16 mouse cellular contexts compared by ENCODE assay signal in genomic region chr1:162458711-162459110, GRCm38 (mm10). TPM values are rescaled to one million over a fixed set of nuclear protein-coding genes. Genes with fewer than 3 reads are reported as not detected.
"Had no signal": no experiment of that assay in that cellular context is flagged by ENCODE, and none has a peak within 500 bp of the region (broad histone marks: within the 10 kb centered on the region; RNA-seq: fewer than 3 reads in every experiment).

No protein-coding gene starts in this region.

- H3K4me1 ChIP-seq: limb, embryonic 12.5 days; liver, embryonic 13.5 days; lung, embryonic 15.5 days; megakaryocyte, embryonic 14.5 days; midbrain, embryonic 15.5 days had no signal

- H3K27ac ChIP-seq: limb, embryonic 12.5 days; liver, embryonic 13.5 days; lung, embryonic 15.5 days; macrophage; midbrain, embryonic 15.5 days; neural tube, embryonic 12.5 days; stomach, postnatal 0 days had no signal

- H3K4me3 ChIP-seq: limb, embryonic 12.5 days; liver, embryonic 13.5 days; lung, embryonic 15.5 days; megakaryocyte, embryonic 14.5 days; midbrain, embryonic 15.5 days; neural tube, embryonic 12.5 days had no signal

- H3K4me2 ChIP-seq: limb, embryonic 12.5 days; liver, embryonic 13.5 days; lung, embryonic 15.5 days; midbrain, embryonic 11.5 days; midbrain, embryonic 15.5 days; neural tube, embryonic 12.5 days had no signal

- H3K36me3 ChIP-seq: limb, embryonic 12.5 days; liver, embryonic 13.5 days; lung, embryonic 15.5 days; midbrain, embryonic 15.5 days; neural tube, embryonic 12.5 days had no signal

- DNase-seq: kidney, postnatal 36 days; layer of hippocampus, adult 9-11 months; liver; liver, embryonic 13.5 days; liver, postnatal 0 days; lung, postnatal 14 days; thymus, adult 18-20 months; thymus, postnatal 14 days had no signal

- H3K9ac ChIP-seq: limb, embryonic 12.5 days; liver, embryonic 13.5 days; liver, postnatal 0 days; lung, embryonic 15.5 days; midbrain, embryonic 15.5 days; neural tube, embryonic 12.5 days had no signal

- H3K9me3 ChIP-seq: limb, embryonic 12.5 days; liver, embryonic 13.5 days; lung, embryonic 15.5 days; midbrain, embryonic 15.5 days; neural tube, embryonic 12.5 days had no signal

- ATAC-seq: liver, postnatal 0 days; midbrain, embryonic 15.5 days had no signal

- H3K27me3 ChIP-seq: limb, embryonic 12.5 days; liver, embryonic 13.5 days; lung, embryonic 15.5 days; megakaryocyte, embryonic 14.5 days; midbrain, embryonic 15.5 days; neural tube, embryonic 12.5 days had no signal

RNA-seq across cellular contexts. Expression of gene Dnm3, which starts 19.1 kb away (rescaled TPM):
- polyA plus RNA-seq: macrophage had no signal
